Mouse (Mus musculus) urinary bladder, postnatal 36 days (tissue): ENCODE measurements at regions not wholly inside any gene's neighbourhood (a gene's known extent, or its start where the extent isn't known, plus 50 kb on each side); places are given as distances from the start of the nearest gene placed in this dataset.
A peak's percentile ranks its signal among the peaks of the same experiment; 100 is the strongest.
"Not testable (repeated sequence)": the region's sequence is repeated elsewhere in the genome, so short reads cannot be mapped to it uniquely, and the experiment has no call there.

ENCODE experiments used
- DNase-seq, 2 experiments: peaks; one replicate each; pipeline ENCODE4 v3.0.0; 2022; ENCODE audit warnings: low spot score in 2 of 2, mixed read lengths in 1 of 2

GRCm38 (mm10) chr7:83394156-83394555 lies 190.6 kb upstream of the Tmc3 start:
- DNase-seq: no peak

- DNase-seq: no peak
Measured at GRCm38 (mm10) chr7:83399668-83400067, 185.1 kb upstream of the Tmc3 start.

GRCm38 (mm10) chr7:83401001-83401400 lies 183.7 kb upstream of the Tmc3 start:
- no peak for DNase-seq

GRCm38 (mm10) chr7:83412745-83413144 lies 172.0 kb upstream of the Tmc3 start:
- not testable (repeated sequence) for DNase-seq

GRCm38 (mm10) chr7:83429929-83430556 lies 154.7 kb upstream of the Tmc3 start:
- no peak for DNase-seq

GRCm38 (mm10) chr7:83431094-83431493 lies 153.6 kb upstream of the Tmc3 start:
- peak; percentile 17 to 67 for DNase-seq

- no peak for DNase-seq
Measured at GRCm38 (mm10) chr7:83432843-83433242, 151.9 kb upstream of the Tmc3 start.

GRCm38 (mm10) chr7:83433959-83434715 lies 150.6 kb upstream of the Tmc3 start:
- DNase-seq: no peak

- no peak for DNase-seq
Measured at GRCm38 (mm10) chr7:83438538-83439393, 146.0 kb upstream of the Tmc3 start.

GRCm38 (mm10) chr7:83443596-83444278 lies 141.0 kb upstream of the Tmc3 start:
- no peak for DNase-seq

- no peak for DNase-seq
Measured at GRCm38 (mm10) chr7:83444279-83444615, 140.5 kb upstream of the Tmc3 start.

- DNase-seq: no peak
Measured at GRCm38 (mm10) chr7:83445181-83445926, 139.4 kb upstream of the Tmc3 start.

GRCm38 (mm10) chr7:83450346-83450745 lies 134.4 kb upstream of the Tmc3 start:
- peak in 1 of 2 experiments; percentile 22 for DNase-seq

- no peak for DNase-seq
Measured at GRCm38 (mm10) chr7:83452309-83452708, 132.4 kb upstream of the Tmc3 start.

GRCm38 (mm10) chr7:83459520-83459919 lies 125.2 kb upstream of the Tmc3 start:
- no peak for DNase-seq

- DNase-seq: no peak
Measured at GRCm38 (mm10) chr7:83467006-83467405, 117.7 kb upstream of the Tmc3 start.

GRCm38 (mm10) chr7:83469856-83470255 lies 114.9 kb upstream of the Tmc3 start:
- DNase-seq: not testable (repeated sequence)

- no peak for DNase-seq
Measured at GRCm38 (mm10) chr7:83471111-83471510, 113.6 kb upstream of the Tmc3 start.

- no peak for DNase-seq
Measured at GRCm38 (mm10) chr7:83474471-83474870, 110.3 kb upstream of the Tmc3 start.

GRCm38 (mm10) chr7:83474986-83475385 lies 109.7 kb upstream of the Tmc3 start:
- no peak for DNase-seq
